Mouse (Mus musculus): Measurements from ENCODE around the gene Hirip3. TPM values are rescaled to one million over a fixed set of nuclear protein-coding genes. Genes with fewer than 3 reads are reported as not detected.

The Hirip3 gene
- total and polyA plus RNA-seq, 2 experiments from 2014 or later, result 19.5 to 21.3 TPM

GRCm38 (mm10) chr7:126833294-126833693, 28.5 kb upstream of the Hirip3 start:
- Histone ChIP-seq H3K36me3 (ENCODE audit: insufficient read depth) (peaks cover 15% of the 10 kb centered on the region), H3K4me3 (ENCODE audit: low read depth, low read length) (no peak overlapping the region), H3K27me3 (ENCODE audit: insufficient read depth, low read length) (no peaks in the 10 kb centered on the region), H3K4me2 (ENCODE audit: low read depth) (no peak overlapping the region), H3K4me1 (ENCODE audit: insufficient read depth) (no peaks in the 10 kb centered on the region), H3K9ac (no peak overlapping the region), H3K27ac (ENCODE audit: low read depth, low read length) (no peak overlapping the region), H3K9me3 (ENCODE audit: low read length) (no peaks in the 10 kb centered on the region)
- 100% methylated on average over 1 of the region's 1 CpGs for WGBS
- TF ChIP-seq CTCF (IDR thresholded peaks at IDR 0.05; ENCODE audit: low read depth), result no peak
- ATAC-seq (no peak), DNase-seq (no peak)

GRCm38 (mm10) chr7:126843276-126843675, 18.5 kb upstream of the Hirip3 start:
- no peak for TF ChIP-seq CTCF (IDR thresholded peaks at IDR 0.05; ENCODE audit: low read depth)
- DNase-seq, result no peak
- Histone ChIP-seq H3K27ac (ENCODE audit: low read depth, low read length) (no peak overlapping the region), H3K9me3 (ENCODE audit: low read length) (no peaks in the 10 kb centered on the region), H3K4me2 (ENCODE audit: low read depth) (no peak overlapping the region), H3K9ac (no peak overlapping the region), H3K36me3 (ENCODE audit: insufficient read depth) (no peaks in the 10 kb centered on the region), H3K27me3 (ENCODE audit: insufficient read depth, low read length) (no peaks in the 10 kb centered on the region), H3K4me1 (ENCODE audit: insufficient read depth) (0 out of 2 replicates have a peak, but pooled peaks cover 6% of the 10 kb centered on the region), H3K4me3 (ENCODE audit: low read depth, low read length) (no peak overlapping the region)
- no peak for ATAC-seq
- WGBS, result 83% methylated on average over 9 of the region's 9 CpGs

GRCm38 (mm10) chr7:126845516-126845915, 16.3 kb upstream of the Hirip3 start:
- Histone ChIP-seq H3K4me3 (ENCODE audit: low read depth, low read length) (no peak overlapping the region), H3K36me3 (ENCODE audit: insufficient read depth) (no peaks in the 10 kb centered on the region), H3K4me2 (ENCODE audit: low read depth) (no peak overlapping the region), H3K9ac (no peak overlapping the region), H3K4me1 (ENCODE audit: insufficient read depth) (0 out of 2 replicates have a peak, but pooled peaks cover 11% of the 10 kb centered on the region), H3K9me3 (ENCODE audit: low read length) (no peaks in the 10 kb centered on the region), H3K27me3 (ENCODE audit: insufficient read depth, low read length) (no peaks in the 10 kb centered on the region), H3K27ac (ENCODE audit: low read depth, low read length) (no peak overlapping the region)
- no peak for TF ChIP-seq CTCF (IDR thresholded peaks at IDR 0.05; ENCODE audit: low read depth)
- 27% methylated on average over 2 of the region's 2 CpGs for WGBS
- ATAC-seq, result no peak
- DNase-seq, result no peak

- Histone ChIP-seq H3K9me3 (ENCODE audit: low read length) (no peaks in the 10 kb centered on the region), H3K27me3 (ENCODE audit: insufficient read depth, low read length) (no peaks in the 10 kb centered on the region), H3K9ac (peak within 1 kb of the TSS; percentile 71), H3K4me2 (ENCODE audit: low read depth) (peak within 1 kb of the TSS; percentile 99), H3K4me1 (ENCODE audit: insufficient read depth) (0 out of 2 replicates have a peak, but pooled peaks cover 11% of the 10 kb centered on the region), H3K36me3 (ENCODE audit: insufficient read depth) (peaks cover 8% of the 10 kb centered on the region), H3K4me3 (ENCODE audit: low read depth, low read length) (peak within 1 kb of the TSS; percentile 65), H3K27ac (ENCODE audit: low read depth, low read length) (peak within 1 kb of the TSS; percentile 50)
- no peak for TF ChIP-seq CTCF (IDR thresholded peaks at IDR 0.05; ENCODE audit: low read depth)
- DNase-seq (no peak), ATAC-seq (no peak)
- WGBS, result 27% methylated on average over 4 of the region's 4 CpGs
These were observed 14.7 kb upstream of the Hirip3 start, which contains the start of gene Doc2a for GRCm38 (mm10) chr7:126847116-126847420. Doc2a (plus strand) TSS chr7:126847416.

GRCm38 (mm10) chr7:126847421-126848398, 14.1 kb upstream of the Hirip3 start:
- no peak for TF ChIP-seq CTCF (IDR thresholded peaks at IDR 0.05; ENCODE audit: low read depth)
- peaks cover 15% of the 10 kb centered on the region for H3K36me3 ChIP-seq (ENCODE audit: insufficient read depth)
- peak overlapping the region; percentile 65 for H3K4me3 ChIP-seq (ENCODE audit: low read depth, low read length)
- H3K4me1 ChIP-seq (ENCODE audit: insufficient read depth), result 0 out of 2 replicates have a peak, but pooled peaks cover 11% of the 10 kb centered on the region
- DNase-seq (peak; percentile 75), ATAC-seq (peak; percentile 68)
- no peaks in the 10 kb centered on the region for H3K9me3 ChIP-seq (ENCODE audit: low read length)
- WGBS, result under 1% methylated on average over 74 of the region's 74 CpGs
- H3K4me2 ChIP-seq (ENCODE audit: low read depth), result peak overlapping the region; percentile 99
- peak overlapping the region; percentile 50; the same call in 1 of the 2 replicates for H3K27ac ChIP-seq (ENCODE audit: low read depth, low read length)
- no peaks in the 10 kb centered on the region for H3K27me3 ChIP-seq (ENCODE audit: insufficient read depth, low read length)
- peak overlapping the region; percentile 71 for H3K9ac ChIP-seq

- WGBS, result 23% methylated on average over 10 of the region's 10 CpGs
- no peaks in the 10 kb centered on the region for H3K9me3 ChIP-seq (ENCODE audit: low read length)
- peak overlapping the region; percentile 71 for H3K9ac ChIP-seq
- no peaks in the 10 kb centered on the region for H3K27me3 ChIP-seq (ENCODE audit: insufficient read depth, low read length)
- H3K27ac ChIP-seq (ENCODE audit: low read depth, low read length), result peak overlapping the region; percentile 50
- peak overlapping the region; percentile 65 for H3K4me3 ChIP-seq (ENCODE audit: low read depth, low read length)
- H3K4me2 ChIP-seq (ENCODE audit: low read depth), result peak overlapping the region; percentile 99
- 0 out of 2 replicates have a peak, but pooled peaks cover 11% of the 10 kb centered on the region for H3K4me1 ChIP-seq (ENCODE audit: insufficient read depth)
- no peak for TF ChIP-seq CTCF (IDR thresholded peaks at IDR 0.05; ENCODE audit: low read depth)
- H3K36me3 ChIP-seq (ENCODE audit: insufficient read depth), result peaks cover 22% of the 10 kb centered on the region
- DNase-seq (peak; percentile 46), ATAC-seq (peak; percentile 60)
These were observed 13.0 kb upstream of the Hirip3 start for GRCm38 (mm10) chr7:126848794-126849193.

DNA sequence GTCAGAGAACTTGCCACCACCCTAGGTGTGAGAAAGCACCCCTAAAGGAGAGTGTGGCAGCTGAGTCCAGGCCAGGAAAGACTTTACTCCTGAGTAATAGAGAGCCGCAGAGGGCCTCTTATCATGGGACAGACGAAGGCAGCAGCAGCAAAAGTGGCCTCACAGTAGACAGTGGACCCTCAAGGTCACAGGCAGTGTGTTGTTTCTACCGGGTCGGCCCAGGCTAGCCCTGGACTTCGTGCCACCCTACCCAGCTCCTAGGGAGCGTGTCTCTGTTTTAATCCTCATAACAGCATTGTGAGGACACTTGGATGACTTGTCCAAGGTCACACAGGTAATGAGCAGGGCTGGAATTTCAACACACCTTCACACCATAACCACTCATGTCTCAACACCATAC, 11.6 kb upstream of the Hirip3 start:
- Histone ChIP-seq H3K4me3 (ENCODE audit: low read depth, low read length) (no peak overlapping the region), H3K9ac (no peak overlapping the region), H3K27me3 (ENCODE audit: insufficient read depth, low read length) (no peaks in the 10 kb centered on the region), H3K27ac (ENCODE audit: low read depth, low read length) (no peak overlapping the region), H3K4me2 (ENCODE audit: low read depth) (no peak overlapping the region), H3K9me3 (ENCODE audit: low read length) (no peaks in the 10 kb centered on the region), H3K4me1 (ENCODE audit: insufficient read depth) (0 out of 2 replicates have a peak, but pooled peaks cover 11% of the 10 kb centered on the region), H3K36me3 (ENCODE audit: insufficient read depth) (peaks cover 29% of the 10 kb centered on the region)
- DNase-seq, result no peak
- 91% methylated on average over 6 of the region's 6 CpGs for WGBS
- no peak for TF ChIP-seq CTCF (IDR thresholded peaks at IDR 0.05; ENCODE audit: low read depth)
- ATAC-seq, result no peak
